Mouse (Mus musculus): ENCODE data around the gene Atp1b3. TPM values are rescaled to one million over a fixed set of nuclear protein-coding genes. Genes with fewer than 3 reads are reported as not detected.

Atp1b3 gene
- polyA plus RNA-seq, 1 experiment from 2014 or later = 147 TPM

DNA sequence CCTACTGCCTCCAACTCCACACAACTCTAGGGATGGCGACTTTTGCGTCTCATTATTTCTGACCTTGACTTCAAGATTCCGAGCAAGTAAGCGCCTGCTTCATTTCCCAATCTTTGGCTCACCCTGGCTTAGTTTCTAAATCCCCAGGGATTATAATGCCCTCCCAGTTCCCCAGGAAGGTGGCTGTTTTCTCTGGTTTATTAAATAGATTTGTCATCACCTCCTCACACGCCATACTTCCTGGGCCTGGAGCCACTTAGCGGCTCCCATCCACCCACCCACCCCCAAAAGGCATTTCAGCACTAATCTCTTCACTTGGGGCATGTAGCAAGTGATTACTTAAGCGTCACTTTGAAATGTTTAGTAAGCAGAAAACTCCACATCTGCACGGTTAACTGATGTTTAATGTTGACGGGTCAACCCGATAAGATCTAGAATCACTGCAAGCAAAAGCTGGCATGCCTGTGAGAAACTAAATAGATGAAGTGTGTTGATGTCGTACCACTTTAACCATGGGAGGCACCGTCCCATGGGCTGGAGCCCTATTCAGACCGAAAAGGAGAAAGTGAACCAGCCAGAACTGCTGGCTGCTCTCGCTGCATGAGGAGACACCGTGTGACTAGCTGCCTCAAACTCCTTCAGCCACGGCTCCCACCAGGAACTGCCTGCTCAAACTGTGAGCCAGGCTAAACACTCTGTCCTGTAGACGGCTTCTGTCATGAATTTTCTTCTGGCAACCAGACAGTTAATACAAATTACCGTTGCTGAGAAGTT lies 19.7 kb upstream of the Atp1b3 start:
- no peak for DNase-seq (ENCODE audit: low spot score)

DNA sequence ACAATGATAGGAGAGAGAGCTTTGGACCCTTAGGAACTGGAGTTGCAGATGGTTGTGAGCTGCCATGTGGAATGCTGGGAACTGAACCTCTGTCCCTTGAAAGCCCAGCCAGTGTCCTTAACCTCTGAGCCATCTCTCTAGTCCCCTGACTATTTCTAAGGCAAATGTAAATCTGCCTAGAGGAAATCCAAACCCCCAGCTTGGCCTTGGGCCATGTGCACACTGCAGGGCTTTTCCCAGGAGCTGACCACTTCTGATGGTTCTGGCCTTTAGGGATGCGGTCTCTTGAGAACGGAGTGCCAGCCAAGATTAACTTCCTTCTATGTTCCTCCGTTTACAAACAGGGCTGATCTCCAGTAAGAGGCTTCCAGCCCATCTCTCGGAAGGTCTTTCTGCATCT lies 18.5 kb upstream of the Atp1b3 start:
- 85% methylated on average over 4 of the region's 4 CpGs for WGBS
- Histone ChIP-seq H3K9me3 (no peaks in the 10 kb centered on the region), H3K4me1 (peaks cover 34% of the 10 kb centered on the region), H3K27me3 (replicated peaks; ENCODE audit: low read depth, poor library complexity, severe bottlenecking) (no peaks in the 10 kb centered on the region), H3K36me3 (replicated peaks) (no peaks in the 10 kb centered on the region), H3K27ac (replicated peaks) (no peak overlapping the region), H3K4me3 (no peak overlapping the region)
- DNase-seq (ENCODE audit: low spot score) = no peak

More for the DNA sequence above, 19.7 kb upstream of the Atp1b3 start:
- H3K27me3 ChIP-seq (replicated peaks; ENCODE audit: low read depth, poor library complexity, severe bottlenecking) = no peaks in the 10 kb centered on the region
- WGBS = 69% methylated on average over 18 of the region's 18 CpGs
- no peak overlapping the region for H3K4me3 ChIP-seq
- H3K9me3 ChIP-seq = no peaks in the 10 kb centered on the region
- no peaks in the 10 kb centered on the region for H3K36me3 ChIP-seq (replicated peaks)
- no peak overlapping the region for H3K27ac ChIP-seq (replicated peaks)
- H3K4me1 ChIP-seq = peaks cover 34% of the 10 kb centered on the region

DNA sequence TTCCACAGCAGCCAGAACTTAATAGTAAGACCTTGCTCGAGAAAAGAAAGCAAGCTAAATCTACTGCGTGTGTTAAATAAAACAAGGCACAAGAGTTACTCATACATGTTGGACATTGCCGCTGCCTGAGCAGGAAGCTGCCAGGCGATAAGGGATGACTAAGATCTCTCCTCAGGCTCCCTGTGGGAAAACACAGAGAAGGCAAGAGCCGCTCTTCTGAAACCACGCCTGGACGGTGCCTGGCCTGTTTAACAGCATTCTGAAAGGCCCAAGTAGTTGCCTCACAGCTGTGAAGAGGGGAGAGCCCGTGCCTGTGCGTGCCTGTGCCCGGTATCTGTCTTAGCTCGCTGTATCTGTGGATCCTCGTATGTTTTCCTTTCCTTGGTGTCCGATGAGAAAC lies 17.2 kb upstream of the Atp1b3 start:
- 80% methylated on average over 13 of the region's 13 CpGs for WGBS
- no peaks in the 10 kb centered on the region for H3K9me3 ChIP-seq
- no peak overlapping the region; the same call in 1 of the 2 replicates for H3K27ac ChIP-seq (replicated peaks)
- no peaks in the 10 kb centered on the region for H3K27me3 ChIP-seq (replicated peaks; ENCODE audit: low read depth, poor library complexity, severe bottlenecking)
- H3K4me3 ChIP-seq = no peak overlapping the region
- H3K4me1 ChIP-seq = peaks cover 34% of the 10 kb centered on the region
- H3K36me3 ChIP-seq (replicated peaks) = no peaks in the 10 kb centered on the region
- DNase-seq (ENCODE audit: low spot score) = no peak

DNA sequence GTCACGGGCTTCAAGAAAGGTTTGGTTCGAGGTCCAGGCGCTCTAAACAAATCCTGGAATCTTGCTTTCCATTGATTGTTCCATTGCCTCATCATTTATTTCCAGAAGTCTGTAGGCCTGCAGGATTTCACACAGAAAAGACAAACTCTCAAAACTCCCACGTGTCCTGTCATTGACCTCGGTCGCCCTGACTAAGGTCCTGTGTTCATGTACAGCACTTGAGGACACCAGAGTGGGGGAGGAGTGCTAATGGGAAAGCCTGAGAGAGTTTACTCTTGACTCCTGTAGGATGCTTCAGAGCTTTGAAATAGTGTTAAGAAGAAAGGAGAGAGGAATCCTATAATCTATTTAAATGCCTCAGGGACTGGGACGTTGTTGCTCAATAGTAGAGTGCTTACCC lies 15.3 kb upstream of the Atp1b3 start:
- Histone ChIP-seq H3K4me3 (no peak overlapping the region), H3K27ac (replicated peaks) (no peak overlapping the region), H3K9me3 (no peaks in the 10 kb centered on the region), H3K4me1 (peaks cover 18% of the 10 kb centered on the region; the same call in 1 of the 2 replicates), H3K27me3 (replicated peaks; ENCODE audit: low read depth, poor library complexity, severe bottlenecking) (no peaks in the 10 kb centered on the region), H3K36me3 (replicated peaks) (no peaks in the 10 kb centered on the region)
- no peak for DNase-seq (ENCODE audit: low spot score)
- WGBS = 74% methylated on average over 7 of the region's 7 CpGs

DNA sequence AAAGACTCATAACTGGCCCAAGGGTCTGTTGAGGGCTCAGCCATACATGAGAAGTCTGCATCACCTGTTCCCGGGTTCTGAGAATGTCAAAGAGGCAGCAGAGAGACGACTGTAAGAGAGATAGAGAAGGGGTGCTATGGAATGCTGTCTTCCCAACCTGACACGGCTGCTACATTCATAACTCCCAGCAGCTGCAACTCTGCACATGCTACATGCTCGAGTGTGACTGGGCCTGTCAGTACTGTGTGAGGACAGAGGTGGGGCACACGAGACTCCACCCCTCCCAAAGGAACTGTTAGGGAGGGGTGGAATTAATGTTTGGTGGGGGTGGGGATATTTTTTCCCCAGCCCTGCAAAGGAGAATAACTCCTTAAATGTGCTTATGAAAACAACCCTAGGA lies 14.5 kb upstream of the Atp1b3 start:
- 75% methylated on average over 5 of the region's 5 CpGs for WGBS

DNA sequence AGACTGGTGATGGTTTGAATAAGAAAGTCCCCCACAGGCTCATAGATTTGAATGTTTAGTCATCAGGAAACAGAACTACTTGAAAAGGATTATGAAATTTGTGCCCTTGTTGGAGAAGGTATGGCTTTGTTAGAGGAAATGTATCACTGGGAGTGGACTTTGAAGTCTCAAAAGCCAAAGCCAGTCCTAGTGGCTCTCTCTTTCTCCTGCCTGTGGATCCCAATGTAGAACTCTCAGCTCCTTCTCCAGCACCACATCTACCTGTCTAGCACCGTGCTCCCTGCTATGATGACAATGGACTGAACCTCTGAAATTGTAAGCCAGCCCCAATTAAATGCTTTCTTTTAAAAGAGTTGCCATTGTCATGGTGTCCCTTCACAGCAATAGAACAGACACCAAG lies 12.9 kb upstream of the Atp1b3 start:
- Histone ChIP-seq H3K9me3 (no peaks in the 10 kb centered on the region), H3K27ac (replicated peaks) (no peak overlapping the region), H3K36me3 (replicated peaks) (no peaks in the 10 kb centered on the region), H3K4me1 (0 out of 2 replicates have a peak, but pooled peaks cover 5% of the 10 kb centered on the region), H3K4me3 (no peak overlapping the region), H3K27me3 (replicated peaks; ENCODE audit: low read depth, poor library complexity, severe bottlenecking) (no peaks in the 10 kb centered on the region)
- no peak for DNase-seq (ENCODE audit: low spot score)
- 78% methylated on average over 1 of the region's 1 CpGs for WGBS

More for the DNA sequence above, 14.5 kb upstream of the Atp1b3 start:
- no peaks in the 10 kb centered on the region for H3K36me3 ChIP-seq (replicated peaks)
- no peak for DNase-seq (ENCODE audit: low spot score)
- no peaks in the 10 kb centered on the region for H3K9me3 ChIP-seq
- peaks cover 13% of the 10 kb centered on the region; the same call in 1 of the 2 replicates for H3K4me1 ChIP-seq
- H3K27me3 ChIP-seq (replicated peaks; ENCODE audit: low read depth, poor library complexity, severe bottlenecking) = no peaks in the 10 kb centered on the region
- no peak overlapping the region for H3K27ac ChIP-seq (replicated peaks)
- no peak overlapping the region for H3K4me3 ChIP-seq

DNA sequence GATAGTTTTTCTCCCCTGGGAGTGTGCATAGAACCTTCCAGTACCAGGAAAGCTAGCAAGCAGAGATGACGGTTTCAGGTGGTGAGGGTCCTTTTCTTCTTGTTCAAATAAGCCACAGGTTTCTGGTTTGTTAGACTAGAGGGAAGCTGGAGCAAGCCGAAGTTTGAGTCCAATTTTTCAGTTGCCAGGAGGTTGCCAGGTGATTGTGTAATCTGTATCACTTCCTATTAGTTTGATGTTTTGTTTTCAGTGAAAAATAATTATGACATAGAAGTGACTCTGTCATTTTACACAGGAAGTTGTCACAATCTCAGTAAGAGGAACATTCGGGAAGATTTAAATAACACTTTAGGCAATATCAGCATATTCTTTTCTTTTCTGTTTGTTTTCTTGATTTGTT lies 11.6 kb upstream of the Atp1b3 start:
- no peaks in the 10 kb centered on the region for H3K9me3 ChIP-seq
- H3K27me3 ChIP-seq (replicated peaks; ENCODE audit: low read depth, poor library complexity, severe bottlenecking) = no peaks in the 10 kb centered on the region
- WGBS = 87% methylated on average over 3 of the region's 3 CpGs
- 0 out of 2 replicates have a peak, but pooled peaks cover 3% of the 10 kb centered on the region for H3K4me1 ChIP-seq
- H3K4me3 ChIP-seq = no peak overlapping the region
- H3K36me3 ChIP-seq (replicated peaks) = no peaks in the 10 kb centered on the region
- no peak for DNase-seq (ENCODE audit: low spot score)
- no peak overlapping the region for H3K27ac ChIP-seq (replicated peaks)

DNA sequence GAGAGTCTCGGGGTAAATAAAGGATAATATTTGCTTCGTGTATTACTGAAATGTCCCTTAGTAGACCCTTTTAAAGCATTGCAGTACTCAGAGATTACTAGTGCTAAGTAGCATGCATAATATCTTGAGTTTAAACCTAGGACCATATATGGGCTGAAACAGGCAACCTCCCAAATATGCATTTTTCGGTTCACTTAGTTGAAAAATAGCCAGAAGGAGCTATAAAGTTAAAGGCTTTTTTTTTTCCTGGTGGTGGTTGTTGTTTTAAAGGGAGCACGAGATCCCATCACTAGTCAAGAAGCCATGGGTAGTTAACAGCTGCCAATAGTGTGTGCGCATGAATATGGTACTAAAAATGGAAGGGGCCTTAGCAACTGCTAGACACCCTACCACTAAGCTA lies 6.8 kb upstream of the Atp1b3 start:
- Histone ChIP-seq H3K36me3 (replicated peaks) (no peaks in the 10 kb centered on the region), H3K4me1 (peaks cover 5% of the 10 kb centered on the region; the same call in 1 of the 2 replicates), H3K27ac (replicated peaks) (no peak overlapping the region), H3K4me3 (no peak overlapping the region), H3K9me3 (no peaks in the 10 kb centered on the region), H3K27me3 (replicated peaks; ENCODE audit: low read depth, poor library complexity, severe bottlenecking) (no peaks in the 10 kb centered on the region)
- 90% methylated on average over 5 of the region's 5 CpGs for WGBS
- no peak for DNase-seq (ENCODE audit: low spot score)

DNA sequence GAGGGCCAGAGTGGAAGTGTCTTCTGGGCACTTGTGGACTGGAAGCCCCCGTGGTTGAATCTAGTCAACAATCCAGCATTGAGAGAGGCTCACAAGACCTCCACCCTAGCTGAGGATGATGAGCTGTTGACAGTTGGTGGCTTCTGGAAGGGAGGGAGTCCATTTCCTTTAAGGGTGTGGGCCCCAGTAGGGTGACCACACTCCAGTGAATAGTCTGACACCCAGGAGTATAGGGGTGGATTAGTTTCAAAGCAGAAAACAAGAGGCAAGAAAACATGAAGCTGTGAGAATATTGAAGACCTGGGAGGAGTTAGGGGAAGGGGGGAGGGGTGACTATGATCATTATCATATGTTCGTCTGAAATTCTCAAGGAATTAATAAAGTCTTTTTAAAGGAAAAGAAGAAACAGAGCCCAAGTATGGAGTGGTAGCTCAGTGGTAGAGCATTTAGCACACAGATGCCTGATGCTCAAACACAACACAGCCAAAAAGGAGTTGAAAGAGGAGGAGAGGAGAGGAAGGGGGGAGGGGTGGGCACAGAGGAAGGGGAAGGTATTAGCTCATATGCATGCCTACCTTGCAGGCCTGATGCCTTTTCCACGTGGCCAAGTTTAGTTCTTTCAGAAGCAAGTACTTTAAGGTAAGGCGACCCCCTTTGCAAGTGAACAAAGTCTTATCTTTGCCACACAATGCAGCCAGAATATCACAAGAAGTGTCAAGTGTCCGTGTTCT lies 5.6 kb upstream of the Atp1b3 start:
- no peaks in the 10 kb centered on the region for H3K36me3 ChIP-seq (replicated peaks)
- H3K4me3 ChIP-seq = no peak overlapping the region
- no peak overlapping the region for H3K27ac ChIP-seq (replicated peaks)
- H3K4me1 ChIP-seq = peaks cover 5% of the 10 kb centered on the region; the same call in 1 of the 2 replicates
- H3K27me3 ChIP-seq (replicated peaks; ENCODE audit: low read depth, poor library complexity, severe bottlenecking) = no peaks in the 10 kb centered on the region
- no peaks in the 10 kb centered on the region for H3K9me3 ChIP-seq
- DNase-seq (ENCODE audit: low spot score) = no peak
- WGBS = 60% methylated on average over 5 of the region's 5 CpGs

DNA sequence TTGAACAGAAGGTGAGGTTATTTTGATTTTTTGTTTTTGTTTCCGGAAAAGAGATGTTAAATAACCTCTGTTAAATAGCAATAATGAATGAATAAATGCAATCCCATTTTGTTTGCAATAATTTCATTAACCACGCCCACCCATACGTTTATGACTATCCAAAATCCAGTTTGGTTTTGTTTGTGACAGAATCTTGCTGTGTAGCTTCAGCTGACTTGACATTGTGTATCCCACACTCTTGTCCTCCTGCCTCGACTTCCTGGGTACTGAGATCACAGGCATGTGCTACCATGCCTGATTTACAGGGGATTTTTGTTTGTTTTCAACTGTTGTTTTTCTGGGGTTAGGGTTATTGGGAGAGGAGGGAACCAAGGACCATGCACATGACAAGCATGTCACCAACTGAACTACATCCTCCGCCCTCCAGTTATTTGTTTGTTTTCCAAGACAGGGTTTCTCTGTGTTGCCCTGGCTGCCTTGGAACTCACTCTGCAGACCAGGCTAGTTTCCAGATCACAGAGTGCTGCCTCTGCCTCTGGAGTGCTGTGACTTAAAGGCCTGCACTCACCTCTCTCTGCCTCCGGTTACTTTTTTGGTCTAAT lies 1.1 kb upstream of the Atp1b3 start:
- Histone ChIP-seq H3K27ac (replicated peaks) (no peak overlapping the region), H3K27me3 (replicated peaks; ENCODE audit: low read depth, poor library complexity, severe bottlenecking) (no peaks in the 10 kb centered on the region), H3K4me3 (no peak overlapping the region), H3K4me1 (peaks cover 28% of the 10 kb centered on the region), H3K9me3 (no peaks in the 10 kb centered on the region), H3K36me3 (replicated peaks) (no peaks in the 10 kb centered on the region; the same call in 1 of the 2 replicates)
- whole genome bisulfite sequencing = 72% methylated on average over 6 of the region's 6 CpGs
- DNase-seq (ENCODE audit: low spot score) = no peak

DNA sequence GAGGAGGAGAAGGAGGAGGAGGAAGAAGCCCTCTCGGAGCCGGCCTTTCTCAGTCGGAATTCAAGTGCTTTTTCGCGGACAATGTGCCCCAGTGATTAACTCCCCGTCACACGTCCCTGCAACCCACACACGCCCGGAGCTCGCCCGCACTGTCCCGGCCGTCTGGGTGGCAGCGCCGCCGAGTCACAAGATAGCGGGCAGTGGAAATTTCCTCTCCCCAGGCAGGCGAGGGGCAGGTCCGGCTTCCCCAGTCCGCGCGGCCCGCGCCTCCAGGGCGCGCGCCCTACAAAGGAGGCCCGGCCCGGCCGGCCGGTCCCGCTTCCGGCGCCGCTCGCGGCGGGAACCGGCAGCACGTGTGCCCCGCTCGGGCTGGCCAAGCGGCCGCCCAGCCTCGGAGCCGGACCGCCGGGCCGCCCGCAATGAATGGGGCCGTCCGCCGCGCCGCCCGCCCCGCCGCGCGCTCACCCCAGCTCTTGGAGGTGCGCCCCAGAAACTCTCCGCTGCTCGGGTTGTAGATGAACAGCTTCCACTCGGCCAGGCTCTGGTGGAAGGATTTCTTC lies 581 bp downstream of the Atp1b3 start:
- Histone ChIP-seq H3K4me1 (peaks cover 24% of the 10 kb centered on the region), H3K27ac (replicated peaks) (peak overlapping the region; percentile 96), H3K27me3 (replicated peaks; ENCODE audit: low read depth, poor library complexity, severe bottlenecking) (no peaks in the 10 kb centered on the region), H3K9me3 (no peaks in the 10 kb centered on the region), H3K36me3 (replicated peaks) (peaks cover 9% of the 10 kb centered on the region), H3K4me3 (peak overlapping the region; percentile 88)
- peak; percentile 78 for DNase-seq (ENCODE audit: low spot score)
- WGBS = 2% methylated on average over 64 of the region's 64 CpGs

DNA sequence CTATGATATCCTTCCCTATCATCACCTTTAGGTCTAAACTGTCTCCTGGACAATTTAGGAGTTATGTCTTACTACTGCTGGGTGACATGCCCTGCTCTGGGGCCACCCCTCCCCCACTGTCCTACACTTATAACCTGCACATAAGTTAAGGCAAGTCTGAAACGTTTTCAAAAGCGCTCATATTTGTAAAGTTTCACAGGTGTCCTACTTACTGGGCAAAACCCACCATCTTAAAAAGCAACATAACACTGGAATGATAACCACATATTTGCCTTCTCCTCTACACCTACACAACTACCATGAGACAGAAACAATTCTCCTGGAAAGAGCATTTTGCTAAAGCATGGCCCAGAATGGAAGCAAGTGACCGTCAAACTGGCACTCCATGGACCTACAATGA lies 4.2 kb downstream of the Atp1b3 start:
- Histone ChIP-seq H3K4me3 (no peak overlapping the region), H3K27ac (replicated peaks) (no peak overlapping the region), H3K4me1 (peaks cover 24% of the 10 kb centered on the region), H3K27me3 (replicated peaks; ENCODE audit: low read depth, poor library complexity, severe bottlenecking) (no peaks in the 10 kb centered on the region), H3K9me3 (no peaks in the 10 kb centered on the region), H3K36me3 (replicated peaks) (peaks cover 23% of the 10 kb centered on the region)
- 93% methylated on average over 3 of the region's 3 CpGs for WGBS
- DNase-seq (ENCODE audit: low spot score) = no peak
